Mouse (Mus musculus) brain, adult 2 months (tissue): ENCODE measurements around the gene Lsg1.

ENCODE experiments used
- DNase-seq: peaks from one replicate; pipeline ENCODE4 v3.0.0; 2011; ENCODE audit warnings: low read depth, low spot score

Lsg1 gene

DNA sequence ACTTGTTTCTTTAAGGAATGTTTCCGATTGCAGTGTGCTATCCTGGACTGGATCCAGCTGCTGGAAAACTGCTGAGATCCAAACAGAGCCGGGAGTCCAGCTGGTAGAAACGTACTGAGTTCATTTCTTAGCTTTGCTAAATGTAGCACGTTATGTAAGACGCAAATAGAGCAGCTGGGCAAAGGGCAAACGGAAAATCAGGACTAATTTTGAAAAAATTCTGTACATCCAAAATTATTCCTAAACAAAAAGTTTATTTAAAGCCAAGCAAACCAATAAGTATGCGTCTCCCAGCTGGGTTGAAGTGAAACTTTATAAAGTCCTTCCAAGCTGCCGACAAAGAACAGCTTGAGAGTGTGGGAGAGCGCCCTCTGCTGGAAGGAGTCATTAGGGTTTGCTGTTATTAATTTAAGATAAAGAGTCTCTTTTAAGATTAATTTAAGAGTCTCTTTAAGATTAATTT lies 67.0 kb downstream of the Lsg1 start:
- DNase-seq: peak; percentile 89

DNA sequence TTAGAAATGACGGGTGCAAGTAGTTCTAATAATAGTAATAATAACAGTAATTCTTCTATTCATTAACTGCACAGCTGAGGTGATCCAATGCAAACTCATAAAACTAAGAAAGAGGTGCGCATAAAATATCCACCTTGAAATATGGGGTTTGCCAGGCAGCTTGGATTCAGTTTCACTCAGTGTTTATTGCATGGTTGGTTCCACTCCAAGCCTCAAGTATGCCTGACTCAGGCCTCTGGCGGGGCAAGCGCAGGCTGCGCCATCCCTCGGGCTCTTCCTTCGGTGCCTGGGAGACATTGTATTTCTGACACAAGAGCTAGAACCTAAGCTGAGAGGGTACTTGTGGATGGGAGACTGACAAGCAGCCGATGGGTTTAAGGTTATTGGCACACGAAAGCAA lies 68.8 kb downstream of the Lsg1 start:
- no peak for DNase-seq

DNA sequence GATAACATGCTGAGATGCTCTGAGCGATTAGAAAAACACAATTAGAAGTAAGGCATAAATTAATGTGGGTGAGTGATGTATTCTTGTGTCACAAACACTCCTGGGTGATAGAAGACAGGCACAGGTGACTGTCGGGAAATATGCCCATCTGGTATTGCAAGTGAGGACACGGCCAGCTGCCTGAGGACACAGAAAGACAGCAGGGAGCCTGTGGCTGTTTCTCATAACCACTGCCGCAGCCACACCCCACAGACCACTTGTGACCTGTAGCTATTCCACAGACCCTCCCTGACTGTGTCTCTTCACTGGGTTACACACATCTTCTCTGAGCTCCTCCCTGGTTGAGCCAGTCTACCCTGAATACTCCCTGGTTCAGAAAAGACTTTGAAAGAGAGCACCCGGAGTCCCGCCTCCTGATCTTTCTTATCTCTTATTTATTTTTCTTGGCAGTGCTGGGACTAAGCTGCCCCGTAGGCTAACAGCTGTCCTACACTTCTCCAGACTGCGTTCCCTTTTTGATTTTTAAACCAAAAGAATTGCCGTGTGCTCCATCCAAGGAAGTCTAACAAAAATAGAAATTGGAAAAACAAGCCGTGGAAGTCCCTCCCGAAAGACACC lies 69.6 kb downstream of the Lsg1 start:
- DNase-seq: no peak

DNA sequence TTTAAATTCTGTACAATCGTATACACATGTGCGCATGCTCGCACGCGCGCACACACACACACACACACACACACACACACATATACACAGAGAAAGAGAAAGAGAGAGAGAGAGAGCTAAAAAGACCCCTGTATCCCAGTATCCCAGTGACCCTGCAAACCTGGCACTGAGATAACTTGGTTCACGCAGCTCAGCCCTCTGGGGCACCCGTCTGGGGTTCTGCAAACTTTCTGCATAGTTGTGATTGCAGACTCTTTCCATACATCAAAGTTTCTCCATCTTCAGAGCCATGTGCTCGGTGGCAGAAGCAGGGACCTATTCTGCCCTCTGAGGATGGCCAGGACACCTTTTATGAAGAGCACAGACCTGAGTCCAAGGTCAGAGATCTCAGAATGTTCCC lies 70.4 kb downstream of the Lsg1 start:
- DNase-seq: no peak

DNA sequence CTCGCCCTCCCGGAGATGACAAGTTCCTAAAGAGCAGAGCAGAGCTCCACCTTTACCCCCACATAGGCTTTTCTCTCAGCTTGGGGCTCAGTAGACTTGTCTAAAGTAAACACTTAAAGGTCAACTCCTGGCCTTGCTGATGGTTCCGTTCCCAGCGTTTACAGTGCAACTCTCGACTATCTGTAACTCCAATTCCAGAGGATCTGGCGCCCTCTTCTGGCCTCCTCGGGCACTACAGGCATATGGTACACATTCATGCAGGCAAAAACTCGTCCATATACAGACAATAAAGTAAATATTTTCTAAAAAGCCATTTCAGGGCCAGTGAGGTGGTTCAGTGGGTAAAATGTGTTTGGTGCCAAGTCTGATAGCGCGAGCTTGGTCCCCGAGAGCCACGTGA lies 72.0 kb downstream of the Lsg1 start:
- no peak for DNase-seq

DNA sequence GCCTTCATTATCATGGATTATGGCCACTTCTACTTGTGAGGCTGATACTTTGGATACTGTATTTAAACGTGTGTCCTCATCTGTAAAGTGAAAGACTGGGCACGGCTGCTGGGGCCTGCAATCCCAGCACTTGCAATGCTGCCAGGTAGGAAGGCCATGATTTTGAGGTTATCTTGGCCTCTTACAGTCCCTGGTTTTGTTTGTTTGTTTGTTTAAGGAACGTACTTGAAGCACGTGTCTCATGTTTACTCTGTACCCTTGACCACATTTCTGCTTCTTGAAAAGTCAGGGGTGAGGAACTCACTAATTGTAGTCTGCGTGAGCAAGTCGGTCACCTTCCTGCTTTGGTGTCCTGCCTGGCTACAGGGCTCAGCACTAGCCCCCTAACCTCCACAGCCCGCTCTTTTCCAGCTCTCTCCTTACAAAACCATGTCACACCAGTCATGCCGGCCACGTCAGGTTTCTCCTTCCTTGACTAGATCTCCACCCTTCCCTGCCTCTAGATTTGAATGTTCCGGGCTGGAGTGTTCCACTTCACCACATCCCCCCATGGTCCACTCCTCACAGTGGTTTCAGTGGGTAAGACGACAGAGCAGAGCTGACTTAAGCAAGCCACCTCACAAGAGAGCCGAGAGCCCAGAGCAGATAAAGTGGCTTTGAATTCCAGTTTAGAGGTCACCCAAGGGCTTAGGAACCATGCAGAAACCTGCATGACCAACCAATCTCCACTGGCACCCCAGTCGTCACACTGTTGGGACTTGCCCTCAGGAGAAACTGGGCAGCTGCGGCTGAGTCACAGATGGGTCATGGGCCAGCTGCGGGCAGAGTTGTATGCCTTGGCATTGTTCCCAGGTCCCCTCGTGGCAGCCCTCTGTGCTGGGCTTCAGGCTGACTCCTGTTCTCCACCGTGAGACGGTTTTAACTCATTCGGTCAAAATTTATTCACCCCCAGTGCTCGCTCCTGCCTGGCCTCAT lies 74.1 kb downstream of the Lsg1 start:
- peak; percentile 77 for DNase-seq

DNA sequence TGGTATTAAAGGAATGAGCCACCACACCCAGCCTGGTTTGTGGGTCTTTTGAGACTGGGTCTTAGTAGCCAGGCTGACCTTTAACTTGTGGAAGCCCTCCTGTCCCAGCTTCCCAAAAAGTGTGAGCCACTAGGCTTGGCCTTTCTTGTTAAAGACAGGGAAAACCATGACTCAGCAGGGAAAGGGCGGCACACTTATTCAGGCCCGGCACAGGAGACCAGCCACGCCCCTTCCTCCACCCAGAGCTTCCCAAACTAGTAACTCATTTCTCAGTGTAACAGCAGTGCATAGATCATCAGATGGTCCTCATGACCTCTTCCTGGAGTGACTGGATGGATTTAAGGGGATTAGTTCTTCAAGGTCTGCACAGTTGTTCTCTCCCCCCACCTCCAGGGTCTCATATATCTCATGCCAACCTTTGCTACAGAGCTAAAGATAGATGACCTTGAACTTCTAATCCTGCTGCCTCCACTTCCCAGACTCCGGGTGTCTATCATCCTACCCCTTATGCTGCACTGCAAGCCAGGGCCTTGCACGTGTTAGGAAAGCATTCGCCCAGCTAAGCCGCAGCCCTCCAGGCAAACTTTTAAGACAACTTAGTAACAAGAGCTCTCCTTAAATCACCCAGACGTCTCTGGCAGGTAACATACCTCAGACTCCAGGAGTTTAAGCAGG lies 74.9 kb downstream of the Lsg1 start:
- DNase-seq: peak; percentile 24

DNA sequence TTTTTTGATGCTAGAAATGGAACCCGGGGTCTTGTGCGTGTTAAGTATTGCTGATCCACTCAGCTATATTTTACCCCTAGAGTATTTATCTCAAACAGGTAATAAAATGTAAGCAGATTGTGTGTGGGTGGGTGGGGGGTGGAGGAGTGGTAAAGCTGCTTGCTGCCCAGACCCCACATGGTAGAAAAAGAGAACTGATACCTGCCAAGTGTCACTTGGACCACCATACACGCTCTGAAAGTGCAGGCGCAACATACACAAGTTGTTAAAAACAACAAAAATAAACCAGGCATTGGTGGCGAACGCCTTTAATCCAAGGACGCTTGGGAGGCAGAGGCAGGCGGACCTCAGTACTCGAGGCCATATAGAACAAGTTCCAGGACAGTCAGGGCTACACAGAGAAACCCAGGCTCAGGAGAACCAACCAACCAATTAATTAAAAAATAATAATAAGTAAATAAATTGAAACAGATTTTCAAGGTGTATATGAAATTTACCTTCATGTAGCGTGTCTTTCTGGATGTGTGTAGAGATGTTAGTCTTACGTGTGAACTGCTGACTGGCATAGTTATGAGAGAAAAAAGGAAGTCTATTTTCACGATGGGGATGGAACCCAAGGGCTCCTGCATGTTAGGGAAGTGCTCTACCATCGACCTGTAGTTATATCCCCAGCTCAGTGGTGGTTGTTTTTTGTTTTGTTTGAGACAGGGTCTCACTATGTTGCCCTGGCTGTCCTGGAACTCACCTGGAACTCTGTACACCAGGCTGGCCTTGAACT lies 75.6 kb downstream of the Lsg1 start:
- DNase-seq: no peak

DNA sequence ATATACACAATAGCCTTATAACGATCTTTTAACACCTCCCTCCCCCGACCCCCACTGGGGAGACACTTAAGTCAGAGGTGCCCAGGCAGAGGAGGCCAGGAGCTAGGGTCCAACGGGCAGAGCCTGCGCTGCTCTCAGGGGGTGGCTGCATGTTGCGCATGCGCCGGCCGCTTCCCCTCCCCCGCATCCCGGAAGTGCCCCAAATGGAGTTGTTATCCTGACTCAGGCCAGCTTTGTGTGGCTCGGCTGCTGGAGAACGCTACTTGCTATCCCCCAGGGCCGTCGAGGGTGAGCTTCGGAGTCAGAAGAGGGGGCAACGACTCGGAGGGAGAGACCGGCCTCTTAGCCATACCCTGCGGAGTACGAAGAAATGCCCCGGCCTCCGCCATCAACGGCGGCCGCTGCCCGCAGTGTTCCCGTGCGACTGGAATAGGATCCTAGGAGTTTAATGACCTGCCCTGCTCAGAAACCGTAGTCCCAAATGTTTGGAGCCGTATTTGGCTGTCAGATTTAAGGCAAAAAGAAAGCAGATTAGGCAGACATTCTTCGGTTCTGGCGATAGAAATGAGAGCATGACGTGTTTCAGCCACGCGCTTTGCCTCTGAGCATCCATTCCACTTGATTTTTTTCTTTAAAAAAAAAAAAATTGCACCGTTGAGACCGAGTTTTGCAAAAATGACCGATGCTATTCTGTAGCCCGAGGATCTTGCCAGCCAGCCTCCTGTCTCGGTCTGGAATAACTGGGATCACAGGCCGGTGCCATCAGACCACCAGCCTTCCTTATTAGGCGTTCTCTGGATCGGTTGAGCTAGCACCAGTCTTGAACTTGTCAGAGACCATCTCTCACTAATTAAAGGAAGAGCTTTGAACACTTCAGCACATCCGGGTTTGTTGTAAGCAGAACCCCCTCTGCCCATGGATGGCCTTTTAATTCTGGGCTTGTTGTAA lies 76.6 kb downstream of the Lsg1 start:
- DNase-seq: peak; percentile 94
